Mouse (Mus musculus) heart, adult 11 months (tissue): Measurements from ENCODE around the gene Rheb.

Experiments used
- DNase-seq: peaks from one replicate; pipeline ENCODE4 v3.0.0; 2022

The Rheb gene

GRCm38 (mm10) chr5:24841662-24842273 lies 656 bp downstream of the Rheb start:
- DNase-seq, result no peak

GRCm38 (mm10) chr5:24840975-24841431 lies 1.4 kb downstream of the Rheb start:
- peak; percentile 87 for DNase-seq

DNA sequence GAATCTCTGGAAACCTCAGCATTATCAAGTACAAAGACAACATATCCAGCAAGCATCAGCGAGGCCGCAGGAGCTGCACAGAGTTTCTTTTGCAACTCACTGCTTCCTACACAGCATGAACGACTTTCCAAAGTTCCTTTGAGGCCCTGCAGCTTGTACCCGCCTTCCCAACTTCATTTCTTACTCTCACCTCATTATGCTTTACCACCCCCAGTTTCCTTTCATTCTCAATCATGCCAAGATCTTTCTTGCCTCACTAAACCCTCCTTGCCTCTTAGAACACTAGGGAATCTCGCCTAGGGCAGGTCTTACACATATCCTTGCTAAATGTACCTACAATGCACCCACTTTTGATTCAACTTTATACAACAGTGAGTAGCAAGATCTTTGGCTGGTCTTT lies 7.9 kb downstream of the Rheb start:
- no peak for DNase-seq

- no peak for DNase-seq
Observed at GRCm38 (mm10) chr5:24831912-24832311, 10.5 kb downstream of the Rheb start.

- no peak for DNase-seq
Observed at GRCm38 (mm10) chr5:24828446-24828845, 14.0 kb downstream of the Rheb start.

DNA sequence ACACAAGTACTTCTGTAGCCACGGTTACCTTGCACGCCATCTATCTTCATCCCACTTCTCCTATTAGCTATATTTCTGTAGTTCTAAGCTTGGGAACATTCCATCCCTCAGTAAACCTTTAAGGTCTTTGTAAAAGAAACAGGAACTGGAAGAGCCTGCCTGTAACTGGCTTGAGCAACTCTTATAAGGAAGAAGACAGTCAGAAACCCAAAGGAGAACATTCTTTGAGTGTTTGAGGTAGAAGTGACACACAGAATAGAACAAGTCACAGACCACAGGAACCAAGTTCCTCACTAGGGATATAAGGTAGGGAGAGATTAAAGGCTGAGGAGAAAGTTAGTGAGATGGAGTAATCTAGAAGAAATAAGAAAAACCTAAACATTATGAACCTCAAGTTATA lies 15.3 kb downstream of the Rheb start:
- no peak for DNase-seq

GRCm38 (mm10) chr5:24826056-24826770 lies 16.2 kb downstream of the Rheb start:
- DNase-seq, result no peak

DNA sequence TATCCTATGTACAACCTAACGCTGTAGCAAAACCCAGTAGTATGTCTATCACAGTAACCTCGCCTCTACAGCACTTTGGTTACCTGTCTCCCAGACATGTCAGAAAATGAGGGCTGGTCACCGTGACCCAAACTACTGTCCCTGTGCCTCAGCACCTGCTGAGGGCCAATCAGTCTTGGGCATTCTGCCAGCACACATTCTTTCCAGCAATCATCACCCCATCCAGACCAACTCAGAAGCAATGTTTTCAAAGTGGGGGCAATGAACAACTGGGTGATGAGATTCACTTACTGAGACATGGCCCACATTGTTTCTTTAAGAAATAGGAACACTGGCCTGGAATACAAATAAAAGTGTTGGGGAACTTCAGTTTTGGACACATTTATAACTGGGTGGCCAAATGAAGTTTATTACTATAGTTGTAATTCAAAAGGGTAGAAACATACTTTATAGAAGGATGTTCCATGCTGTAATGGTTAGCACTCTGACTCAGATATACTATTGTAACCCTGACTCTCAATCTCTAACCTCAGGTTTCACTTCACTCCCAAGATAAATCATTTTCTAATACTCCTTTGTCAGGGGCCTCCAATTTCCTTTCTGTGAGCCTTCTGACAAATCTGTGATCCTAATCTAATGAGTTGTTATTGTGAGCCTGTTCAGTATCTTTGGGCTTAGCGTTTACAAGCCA lies 16.9 kb downstream of the Rheb start:
- DNase-seq, result no peak

GRCm38 (mm10) chr5:24823864-24824405 lies 18.5 kb downstream of the Rheb start:
- peak; percentile 60 for DNase-seq

DNA sequence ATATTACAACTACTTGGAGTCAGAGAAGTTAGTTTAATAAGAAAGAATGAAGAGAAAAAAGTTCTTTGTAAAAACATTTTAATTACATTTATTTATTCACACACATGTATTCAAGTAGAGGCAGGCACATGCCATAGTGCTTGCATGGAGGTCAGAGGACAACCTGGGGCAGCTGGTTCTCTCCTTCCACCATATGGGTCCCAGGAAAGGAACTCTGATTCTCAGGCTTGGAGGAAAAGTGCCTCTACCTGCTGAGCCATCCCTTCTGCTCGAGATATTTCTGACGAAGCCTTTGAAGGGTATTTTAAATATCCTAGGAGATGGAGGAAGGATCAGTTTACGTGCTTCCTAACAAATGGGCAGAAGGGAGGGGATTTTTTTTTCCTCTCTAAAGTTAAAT lies 19.6 kb downstream of the Rheb start:
- peak; percentile 46 for DNase-seq

GRCm38 (mm10) chr5:24822231-24822630 lies 20.2 kb downstream of the Rheb start:
- peak; percentile 25 for DNase-seq

DNA sequence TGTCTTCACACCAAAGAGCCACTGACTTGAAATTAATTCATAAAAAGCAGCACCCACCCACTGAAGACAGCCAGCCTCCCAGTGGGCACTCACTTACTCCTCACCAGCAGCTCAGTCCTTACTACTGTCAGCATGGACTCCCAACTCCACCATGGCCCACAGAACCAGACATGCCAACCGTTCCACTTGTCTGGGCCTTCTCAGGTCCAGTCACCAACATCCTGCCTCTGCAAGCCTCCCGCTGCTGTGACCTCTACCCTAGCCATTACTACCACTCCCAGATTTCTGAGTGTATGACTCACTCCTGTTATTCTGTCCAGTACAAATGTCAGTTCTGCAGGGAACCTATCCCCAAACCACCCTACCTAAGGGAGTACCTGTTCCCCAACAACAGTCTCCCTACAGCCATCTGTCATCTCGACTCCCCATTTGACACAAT lies 21.0 kb downstream of the Rheb start:
- DNase-seq, result peak; percentile 91

GRCm38 (mm10) chr5:24820627-24821026 lies 21.8 kb downstream of the Rheb start:
- DNase-seq, result peak; percentile 72

DNA sequence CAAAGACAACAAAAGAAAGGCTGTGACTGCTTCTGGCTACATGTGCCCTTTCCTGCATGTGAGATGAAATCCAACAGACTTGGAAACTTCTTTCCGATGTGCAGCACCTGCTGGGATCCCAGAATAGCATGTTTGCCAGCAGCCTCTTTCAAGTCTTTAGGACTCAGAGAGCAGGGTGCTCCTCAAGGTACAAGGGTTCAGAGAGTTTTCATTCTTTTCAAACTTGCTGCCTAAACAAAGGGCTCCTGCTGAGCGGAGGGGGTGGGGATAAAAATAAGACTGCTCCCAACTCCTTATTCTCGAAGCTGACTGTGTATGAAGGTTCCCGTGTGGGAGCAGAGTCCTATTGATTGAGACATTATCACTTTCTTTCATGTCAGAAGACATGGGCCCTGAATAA lies 25.2 kb downstream of the Rheb start:
- DNase-seq, result peak; percentile 71

GRCm38 (mm10) chr5:24813946-24814345 lies 28.5 kb downstream of the Rheb start:
- peak; percentile 75 for DNase-seq

GRCm38 (mm10) chr5:24813005-24813404 lies 29.4 kb downstream of the Rheb start:
- peak; percentile 87 for DNase-seq

GRCm38 (mm10) chr5:24805222-24805621 lies 37.2 kb downstream of the Rheb start:
- peak; percentile 83 for DNase-seq

GRCm38 (mm10) chr5:24804661-24805060 lies 37.8 kb downstream of the Rheb start:
- peak; percentile 80 for DNase-seq

- DNase-seq, result peak; percentile 42
Observed at GRCm38 (mm10) chr5:24801841-24802624, 40.4 kb downstream of the Rheb start.

GRCm38 (mm10) chr5:24800416-24800815 lies 42.0 kb downstream of the Rheb start:
- DNase-seq, result peak; percentile 84

GRCm38 (mm10) chr5:24798639-24799038 lies 43.8 kb downstream of the Rheb start:
- DNase-seq, result peak; percentile 85

- peak; percentile 87 for DNase-seq
Observed at GRCm38 (mm10) chr5:24797858-24798257, 44.6 kb downstream of the Rheb start.

DNA sequence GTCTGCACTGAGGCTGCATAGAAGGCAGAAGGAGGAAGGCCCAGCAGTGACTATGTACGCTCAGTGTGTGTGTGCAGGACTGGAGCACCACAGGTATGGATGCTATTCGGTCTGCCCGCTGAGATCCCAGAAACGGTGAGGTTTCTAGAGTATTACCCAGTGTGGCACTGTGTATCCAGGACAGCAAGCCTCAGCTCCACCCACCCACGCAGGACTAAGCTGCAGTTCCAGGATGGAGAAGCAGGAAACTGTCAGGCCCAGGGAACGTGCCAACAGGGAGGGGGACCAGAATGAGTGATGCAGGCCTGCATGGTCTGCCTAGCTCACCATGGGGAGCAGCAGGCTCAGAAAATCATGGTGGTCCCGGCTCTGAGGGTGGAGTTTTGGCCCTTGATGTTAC lies 49.5 kb downstream of the Rheb start:
- peak; percentile 72 for DNase-seq
